Mouse (Mus musculus) embryonic facial prominence, embryonic 15.5 days (tissue): Measurements from ENCODE around the gene Samd4. TPM values are rescaled to one million over a fixed set of nuclear protein-coding genes. Genes with fewer than 3 reads are reported as not detected.
A peak's percentile ranks its signal among the peaks of the same experiment; 100 is the strongest.

Experiments
- ATAC-seq: fragments of 200-750 bp; cut with Nextera tagmentation; 2 replicates; pipeline ENCODE4 v1.8.0; 2017; ENCODE audit warnings: low read depth, moderate TSS enrichment; ENCODE audit not compliant: insufficient number of reproducible peaks, low FRiP score, low TSS enrichment
- H3K27ac ChIP-seq: fragments of 300-500 bp; sonication (generic); replicated peaks from 2 replicates; pipeline ENCODE4 v1.5.1; 2015; ENCODE audit warnings: mild to moderate bottlenecking, inconsistent platforms
- H3K27me3 ChIP-seq: fragments of 300-500 bp; sonication (generic); 2 replicates; pipeline ENCODE4 v1.6.1; 2015; ENCODE audit warnings: inconsistent platforms
- H3K36me3 ChIP-seq: fragments of 300-500 bp; sonication (generic); 2 replicates; pipeline ENCODE4 v1.6.1; 2015; ENCODE audit warnings: mild to moderate bottlenecking, inconsistent platforms
- H3K4me1 ChIP-seq: fragments of 300-500 bp; sonication (generic); 2 replicates; pipeline ENCODE4 v1.6.1; 2015; ENCODE audit warnings: inconsistent platforms
- H3K4me2 ChIP-seq: fragments of 300-500 bp; sonication (generic); replicated peaks from 2 replicates; pipeline ENCODE4 v1.6.1; 2015; ENCODE audit warnings: mild to moderate bottlenecking, inconsistent platforms
- H3K4me3 ChIP-seq: fragments of 300-500 bp; sonication (generic); replicated peaks from 2 replicates; pipeline ENCODE4 v1.5.1; 2015; ENCODE audit warnings: mild to moderate bottlenecking, inconsistent platforms
- H3K9ac ChIP-seq: fragments of 300-500 bp; sonication (generic); 2 replicates; pipeline ENCODE4 v1.6.1; 2015; ENCODE audit warnings: inconsistent platforms
- H3K9me3 ChIP-seq: fragments of 300-500 bp; sonication (generic); replicated peaks from 2 replicates; pipeline ENCODE4 v1.6.1; 2016; ENCODE audit warnings: inconsistent platforms
- WGBS: fragments of 180-500 bp; shearing (Covaris S2); methylation state at CpG from one replicate; pipeline ENCODE4 v1.1.7; 2015; 5-methylcytosine and 5-hydroxymethylcytosine counted together
- polyA plus RNA-seq: library from polyadenylated mRNA; unstranded; fragments of >200 nt; fragmentation: Nextera tagmentation; extraction: Ambion mirVana; gene quantifications from 2 replicates; pipeline ENCODE4 v1.2.1, GENCODE M21; 2015

Samd4 gene
- polyA plus RNA-seq, 1 experiment from 2014 or later, result 14.6 TPM

DNA sequence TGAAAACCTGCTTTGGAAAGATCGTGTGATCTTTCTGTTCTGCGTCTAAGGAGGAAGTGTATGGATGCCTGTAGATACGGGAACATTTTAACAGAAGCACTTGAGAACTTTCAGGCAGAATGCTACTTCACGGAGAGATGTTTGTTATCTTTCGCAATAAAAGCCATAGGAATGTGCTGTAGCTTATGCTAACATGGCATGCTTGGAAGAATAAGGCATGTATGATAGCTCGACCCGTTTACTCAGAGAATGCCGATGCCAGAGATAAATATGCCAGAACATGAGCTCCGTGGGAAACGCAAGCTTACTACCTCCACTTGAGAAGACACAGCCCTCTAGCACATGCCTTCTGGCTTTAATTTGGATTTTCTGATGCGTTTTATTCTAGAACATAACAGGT lies 94.1 kb downstream of the Samd4 start:
- H3K9me3 ChIP-seq, result no peaks in the 10 kb centered on the region
- no peak overlapping the region for H3K27ac ChIP-seq
- no peaks in the 10 kb centered on the region for H3K4me1 ChIP-seq
- 57% methylated on average over 11 of the region's 11 CpGs for WGBS
- H3K36me3 ChIP-seq, result no peaks in the 10 kb centered on the region
- no peak overlapping the region for H3K4me3 ChIP-seq
- H3K4me2 ChIP-seq, result no peak overlapping the region
- H3K27me3 ChIP-seq, result no peaks in the 10 kb centered on the region
- no peak overlapping the region for H3K9ac ChIP-seq
- no peak for ATAC-seq

DNA sequence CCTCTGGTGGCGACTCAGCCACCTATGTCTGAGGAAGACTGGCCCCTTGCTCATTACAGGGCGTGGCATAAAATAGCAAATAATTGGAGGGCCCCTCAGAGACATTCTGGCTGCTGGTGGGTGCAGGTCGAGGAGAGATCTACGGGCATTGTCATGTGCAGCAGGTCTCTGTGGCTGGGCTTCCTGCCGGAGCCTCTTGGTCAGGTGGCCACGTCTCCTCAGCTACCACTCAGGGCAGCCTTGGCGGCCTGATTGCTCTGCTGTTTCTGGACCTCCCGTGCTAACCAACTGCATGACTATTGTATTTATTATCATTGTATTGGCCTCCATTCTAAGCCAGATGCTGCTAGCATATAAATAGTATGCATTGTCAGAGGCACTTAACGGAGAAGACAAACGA lies 95.0 kb downstream of the Samd4 start:
- Histone ChIP-seq H3K4me2 (no peak overlapping the region), H3K27me3 (no peaks in the 10 kb centered on the region), H3K36me3 (no peaks in the 10 kb centered on the region), H3K4me1 (no peaks in the 10 kb centered on the region), H3K9me3 (no peaks in the 10 kb centered on the region), H3K27ac (no peak overlapping the region), H3K9ac (no peak overlapping the region), H3K4me3 (no peak overlapping the region)
- 57% methylated on average over 10 of the region's 10 CpGs for WGBS
- ATAC-seq, result no peak

DNA sequence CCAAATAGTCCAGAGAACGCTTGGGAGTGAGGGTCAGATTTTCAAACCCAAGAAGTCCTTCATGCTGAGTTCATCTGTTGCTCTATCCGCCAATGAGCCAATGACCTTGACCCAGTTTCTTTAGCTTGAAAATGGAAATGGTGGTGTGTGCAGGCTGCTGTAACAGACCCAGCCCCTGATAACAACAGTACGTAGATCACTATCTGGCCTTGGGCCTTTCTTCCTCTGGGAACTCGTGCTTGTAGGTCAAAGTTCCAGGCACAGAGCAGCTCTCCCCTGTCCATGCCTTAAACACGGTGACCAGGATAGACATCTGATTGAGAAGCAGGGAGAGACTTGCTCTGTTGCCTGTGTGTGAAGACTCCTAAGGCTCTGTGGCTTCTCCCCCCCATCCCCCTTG lies 96.5 kb downstream of the Samd4 start:
- H3K9ac ChIP-seq, result no peak overlapping the region
- no peaks in the 10 kb centered on the region for H3K9me3 ChIP-seq
- ATAC-seq, result no peak
- no peaks in the 10 kb centered on the region for H3K27me3 ChIP-seq
- H3K27ac ChIP-seq, result no peak overlapping the region
- 77% methylated on average over 5 of the region's 5 CpGs for WGBS
- no peaks in the 10 kb centered on the region for H3K36me3 ChIP-seq
- no peak overlapping the region for H3K4me2 ChIP-seq
- H3K4me3 ChIP-seq, result no peak overlapping the region
- H3K4me1 ChIP-seq, result no peaks in the 10 kb centered on the region; the same call in 1 of the 2 replicates

DNA sequence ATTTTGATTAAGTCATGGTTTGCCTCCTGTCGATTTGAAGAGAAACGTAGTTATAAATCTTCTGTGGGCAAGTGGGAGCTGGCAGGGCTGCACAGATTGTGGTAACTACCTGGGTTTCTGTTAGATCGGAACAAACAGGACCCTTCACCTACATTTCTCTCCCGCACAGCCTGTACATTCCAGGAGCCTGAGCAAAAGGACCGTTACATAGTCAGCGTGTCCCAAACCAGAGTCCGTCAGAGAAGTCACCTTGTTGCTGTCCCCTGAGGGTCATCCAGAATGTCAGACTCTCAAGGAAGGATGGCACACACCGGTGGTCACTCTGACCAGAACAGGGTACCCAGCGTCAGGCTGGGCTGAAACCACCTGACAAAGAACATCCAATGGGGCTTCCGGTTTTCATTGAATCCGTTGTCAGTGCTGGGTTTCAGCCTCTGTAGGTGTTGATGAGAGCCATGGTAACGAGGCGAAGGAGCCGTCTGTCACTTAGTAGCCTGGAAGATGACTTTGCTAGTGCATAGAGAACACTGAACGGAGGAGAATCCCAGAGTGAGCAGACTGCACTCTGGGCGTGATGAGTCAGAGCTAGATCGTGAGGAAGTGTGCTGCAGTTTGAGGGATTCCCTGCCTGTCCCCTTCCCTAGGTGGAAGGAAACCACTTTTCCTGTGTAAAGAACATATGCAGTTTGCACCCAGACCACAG lies 98.2 kb downstream of the Samd4 start:
- Histone ChIP-seq H3K27ac (no peak overlapping the region), H3K9ac (no peak overlapping the region), H3K4me1 (no peaks in the 10 kb centered on the region; the same call in 1 of the 2 replicates), H3K36me3 (no peaks in the 10 kb centered on the region), H3K4me3 (no peak overlapping the region), H3K27me3 (no peaks in the 10 kb centered on the region), H3K4me2 (no peak overlapping the region), H3K9me3 (no peaks in the 10 kb centered on the region)
- 77% methylated on average over 17 of the region's 17 CpGs for WGBS
- no peak for ATAC-seq

DNA sequence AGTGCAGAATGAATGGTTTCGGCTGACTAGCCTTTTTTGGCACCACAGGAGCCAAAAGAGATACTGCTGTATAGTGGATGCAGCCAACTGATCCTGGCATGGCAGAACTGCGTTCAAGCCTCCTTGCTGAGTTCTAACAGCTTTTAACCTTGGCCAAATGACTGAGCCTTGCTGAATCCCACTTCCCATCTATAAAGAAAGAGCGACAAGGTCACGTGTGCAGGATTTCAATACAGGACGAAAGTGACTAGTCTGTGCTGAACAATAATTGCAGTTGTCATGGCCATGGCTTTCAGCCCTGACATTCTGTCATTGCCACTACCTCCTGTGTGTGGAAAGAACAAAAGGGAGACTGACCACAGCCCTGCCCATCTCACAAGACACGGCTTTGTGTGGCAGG lies 99.5 kb downstream of the Samd4 start:
- no peaks in the 10 kb centered on the region for H3K9me3 ChIP-seq
- no peak overlapping the region for H3K27ac ChIP-seq
- no peak for ATAC-seq
- no peak overlapping the region for H3K4me3 ChIP-seq
- no peak overlapping the region for H3K4me2 ChIP-seq
- no peaks in the 10 kb centered on the region; the same call in 1 of the 2 replicates for H3K4me1 ChIP-seq
- H3K27me3 ChIP-seq, result no peaks in the 10 kb centered on the region
- no peaks in the 10 kb centered on the region for H3K36me3 ChIP-seq
- 76% methylated on average over 6 of the region's 6 CpGs for WGBS
- H3K9ac ChIP-seq, result no peak overlapping the region

DNA sequence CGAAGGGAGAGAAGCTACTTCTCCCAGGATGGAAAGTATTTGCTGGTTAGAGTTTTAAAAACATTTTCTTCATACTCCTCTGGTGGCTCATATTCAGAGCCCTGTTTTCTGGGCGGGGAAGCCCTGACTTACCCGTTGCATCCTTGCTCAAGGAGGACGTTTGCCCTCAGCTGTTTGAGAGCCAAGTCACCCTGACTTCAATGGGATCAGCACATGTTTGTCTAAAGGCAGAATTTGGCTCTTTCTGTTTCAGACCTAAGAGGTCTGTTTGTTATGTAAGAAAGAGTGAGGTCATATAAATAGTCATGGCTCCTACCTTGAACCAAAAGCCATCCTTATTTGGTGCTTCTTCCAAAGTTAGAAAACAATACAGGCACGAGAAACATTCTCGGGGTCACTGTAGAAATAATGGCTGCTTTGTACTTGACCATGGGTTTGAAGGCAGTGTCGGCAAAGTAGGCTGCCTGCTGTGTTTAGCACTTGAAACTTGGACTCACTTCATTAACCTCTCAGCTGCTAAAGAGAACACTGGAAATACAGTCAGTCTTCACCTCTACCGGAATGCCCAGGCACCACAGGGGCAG lies 102.0 kb downstream of the Samd4 start:
- Histone ChIP-seq H3K4me2 (no peak overlapping the region), H3K4me1 (peaks cover 1% of the 10 kb centered on the region; the same call in 1 of the 2 replicates), H3K27ac (no peak overlapping the region), H3K27me3 (no peaks in the 10 kb centered on the region), H3K36me3 (no peaks in the 10 kb centered on the region), H3K9ac (no peak overlapping the region), H3K9me3 (no peaks in the 10 kb centered on the region), H3K4me3 (no peak overlapping the region)
- 56% methylated on average over 8 of the region's 8 CpGs for WGBS
- no peak for ATAC-seq

DNA sequence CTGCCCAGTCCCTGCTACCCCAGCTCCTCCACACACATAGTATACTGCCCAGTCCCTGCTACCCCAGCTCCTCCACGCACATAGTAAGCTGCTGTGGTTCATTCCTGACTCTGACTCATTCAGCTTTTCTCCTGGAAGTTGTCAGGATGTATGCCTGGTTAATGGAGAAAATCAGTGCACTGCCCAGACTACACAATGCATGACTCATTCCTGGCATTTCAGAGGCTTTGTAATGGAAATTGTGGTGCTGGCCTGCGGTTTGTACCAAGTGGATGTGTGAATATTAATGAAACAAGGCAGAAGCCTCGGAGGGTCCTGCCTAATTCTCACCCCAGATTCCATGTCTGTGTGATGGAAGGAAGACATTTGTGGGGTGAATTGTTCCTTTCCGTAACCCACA lies 107.0 kb downstream of the Samd4 start:
- ATAC-seq, result peak; percentile 73
- Histone ChIP-seq H3K27me3 (no peaks in the 10 kb centered on the region), H3K9me3 (no peaks in the 10 kb centered on the region), H3K4me1 (0 out of 2 replicates have a peak, but pooled peaks cover 9% of the 10 kb centered on the region), H3K9ac (no peak overlapping the region), H3K4me3 (no peak overlapping the region), H3K4me2 (no peak overlapping the region), H3K27ac (no peak overlapping the region), H3K36me3 (no peaks in the 10 kb centered on the region)
- 24% methylated on average over 4 of the region's 4 CpGs for WGBS

DNA sequence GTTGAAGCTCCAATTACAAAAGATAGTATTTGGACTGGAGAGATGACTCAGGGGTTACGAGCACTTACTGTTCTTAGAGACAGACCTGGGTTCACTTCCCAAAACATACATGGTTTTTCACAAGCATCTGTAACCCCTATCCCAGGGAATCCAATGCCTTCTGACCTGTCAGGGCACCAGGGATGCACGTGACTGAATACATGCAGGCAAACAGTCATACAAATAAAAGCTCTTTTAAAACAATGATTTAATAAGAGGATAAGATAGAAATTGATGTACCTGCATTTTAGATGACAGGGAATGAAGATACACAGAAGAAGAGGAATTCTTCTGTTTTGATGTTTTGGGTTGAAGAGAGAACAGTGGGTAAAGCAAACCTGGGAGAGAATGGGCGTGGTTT lies 107.8 kb downstream of the Samd4 start:
- no peak overlapping the region for H3K9ac ChIP-seq
- WGBS, result 87% methylated on average over 3 of the region's 3 CpGs
- no peak overlapping the region for H3K4me3 ChIP-seq
- H3K27me3 ChIP-seq, result no peaks in the 10 kb centered on the region
- H3K27ac ChIP-seq, result no peak overlapping the region
- no peak overlapping the region for H3K4me2 ChIP-seq
- no peaks in the 10 kb centered on the region for H3K9me3 ChIP-seq
- H3K4me1 ChIP-seq, result 0 out of 2 replicates have a peak, but pooled peaks cover 9% of the 10 kb centered on the region
- no peak for ATAC-seq
- no peaks in the 10 kb centered on the region for H3K36me3 ChIP-seq

DNA sequence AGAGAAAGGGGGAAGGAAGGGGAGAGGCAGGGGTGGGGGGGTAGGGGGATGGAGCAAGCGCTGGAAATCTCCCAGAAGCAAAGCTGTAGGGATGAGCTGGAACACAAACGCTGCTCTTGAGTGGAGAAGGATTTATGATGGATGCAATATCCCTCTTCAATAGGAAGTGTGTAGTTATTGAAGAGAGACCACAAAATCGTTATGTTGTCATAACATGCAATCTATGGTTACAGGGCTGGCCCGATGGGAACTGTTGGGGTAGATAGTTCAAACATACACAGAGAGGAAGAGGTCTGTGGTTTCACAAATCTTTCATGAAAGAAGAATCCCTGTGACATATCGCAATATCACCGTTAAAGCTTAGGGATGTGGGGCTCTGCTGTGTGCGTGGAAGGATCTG lies 112.0 kb downstream of the Samd4 start:
- peak; percentile 43; the same call in 1 of the 2 replicates for ATAC-seq

DNA sequence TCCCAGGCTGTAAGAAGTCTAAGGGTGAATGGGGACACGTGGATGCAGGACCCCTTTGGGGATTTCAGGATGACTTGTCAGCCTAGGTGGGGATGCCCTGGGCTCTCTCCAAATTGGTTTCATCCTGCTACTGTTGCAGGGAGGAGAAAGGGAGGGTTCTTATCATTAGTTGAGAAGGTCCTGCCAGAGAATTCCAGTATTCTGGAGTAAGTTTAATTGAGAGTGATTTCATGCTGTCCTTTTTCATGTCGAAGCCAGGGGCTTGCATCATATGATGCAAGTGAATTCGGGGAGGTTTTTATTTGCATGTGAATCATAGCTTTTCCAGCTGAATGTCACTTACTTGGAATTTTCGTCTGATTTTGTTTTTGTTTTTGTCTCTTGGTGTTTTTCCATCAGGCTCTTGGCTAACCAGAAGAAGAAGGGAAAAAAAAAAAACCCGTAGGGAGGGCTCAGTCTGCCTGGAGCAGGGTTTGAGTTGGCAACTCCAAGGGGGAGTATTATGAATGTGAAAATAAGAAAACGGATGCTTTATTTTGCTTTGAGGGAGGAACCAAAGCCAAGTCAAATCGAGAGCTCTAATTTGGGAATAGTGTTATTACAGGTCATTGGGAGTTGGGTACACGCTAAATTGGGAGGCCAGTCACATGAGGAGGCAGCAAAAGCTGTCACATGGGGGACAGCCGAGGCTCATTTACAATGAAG lies 116.8 kb downstream of the Samd4 start:
- WGBS, result 31% methylated on average over 9 of the region's 9 CpGs
- H3K4me3 ChIP-seq, result no peak overlapping the region
- H3K27me3 ChIP-seq, result no peaks in the 10 kb centered on the region
- H3K9ac ChIP-seq, result no peak overlapping the region
- no peaks in the 10 kb centered on the region for H3K9me3 ChIP-seq
- ATAC-seq, result peak; percentile 37; the same call in 1 of the 2 replicates
- peaks cover 24% of the 10 kb centered on the region for H3K4me1 ChIP-seq
- H3K27ac ChIP-seq, result peak overlapping the region; percentile 65; the same call in 1 of the 2 replicates
- H3K36me3 ChIP-seq, result no peaks in the 10 kb centered on the region
- H3K4me2 ChIP-seq, result no peak overlapping the region

More for the DNA sequence above, 112.0 kb downstream of the Samd4 start:
- no peaks in the 10 kb centered on the region for H3K9me3 ChIP-seq
- H3K4me2 ChIP-seq, result no peak overlapping the region
- no peak overlapping the region for H3K27ac ChIP-seq
- 64% methylated on average over 7 of the region's 7 CpGs for WGBS
- no peaks in the 10 kb centered on the region for H3K27me3 ChIP-seq
- H3K4me3 ChIP-seq, result no peak overlapping the region
- no peaks in the 10 kb centered on the region for H3K36me3 ChIP-seq
- H3K9ac ChIP-seq, result no peak overlapping the region
- peaks cover 16% of the 10 kb centered on the region for H3K4me1 ChIP-seq

DNA sequence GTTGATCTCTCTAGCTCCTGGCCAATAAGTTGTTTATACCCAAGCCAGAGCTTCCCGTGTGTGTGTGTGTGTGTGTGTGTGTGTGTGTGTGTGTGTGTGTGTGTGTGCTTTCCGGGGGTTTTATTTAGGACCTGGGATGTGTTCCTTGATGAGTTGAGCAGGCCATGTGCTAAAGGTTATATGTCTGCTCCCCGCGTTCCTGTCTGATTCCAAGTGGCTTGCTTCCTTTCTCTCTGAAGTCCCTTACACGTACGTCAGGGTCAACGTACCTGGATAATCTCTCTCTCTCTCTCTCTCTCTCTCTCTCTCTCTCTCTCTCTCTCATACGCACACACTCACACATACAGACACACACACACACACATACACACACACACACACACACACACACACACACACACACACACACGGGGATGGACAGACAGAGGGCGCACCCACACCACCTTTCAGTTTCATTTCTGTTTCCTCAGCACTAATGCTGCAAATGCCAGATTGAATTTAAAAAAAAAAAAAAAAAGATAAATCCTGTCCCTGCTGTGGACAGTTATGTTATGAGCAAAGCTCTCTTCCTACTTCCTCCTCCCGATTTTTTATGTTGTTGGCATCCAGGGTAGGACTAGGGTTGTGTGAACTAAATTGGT lies 117.6 kb downstream of the Samd4 start:
- no peaks in the 10 kb centered on the region for H3K27me3 ChIP-seq
- ATAC-seq, result no peak
- no peaks in the 10 kb centered on the region for H3K36me3 ChIP-seq
- no peak overlapping the region for H3K4me3 ChIP-seq
- H3K4me1 ChIP-seq, result peaks cover 24% of the 10 kb centered on the region
- H3K4me2 ChIP-seq, result no peak overlapping the region
- H3K9me3 ChIP-seq, result no peaks in the 10 kb centered on the region
- WGBS, result 67% methylated on average over 9 of the region's 11 CpGs
- H3K27ac ChIP-seq, result no peak overlapping the region
- H3K9ac ChIP-seq, result no peak overlapping the region
